Mouse (Mus musculus) embryonic fibroblast, embryonic 13.5 days (primary cell): Measurements from ENCODE around the gene Vps45.
"Not testable (repeated sequence)": the region's sequence is repeated elsewhere in the genome, so short reads cannot be mapped to it uniquely, and the experiment has no call there.

ENCODE experiments used
- CTCF ChIP-seq: IDR thresholded peaks from 2 replicates; pipeline ENCODE4 v1.5.1; 2011; ENCODE audit warnings: mild to moderate bottlenecking, control low read depth, low read length, moderate library complexity, borderline replicate concordance; ENCODE audit not compliant: insufficient read depth
- POLR2A ChIP-seq: IDR thresholded peaks from 2 replicates; pipeline ENCODE4 v1.6.1; 2011; ENCODE audit warnings: low read depth, mild to moderate bottlenecking, control low read depth, low read length, moderate library complexity

GRCm38 (mm10) chr3:96044559-96044958, 13.7 kb downstream of the Vps45 start:
- TF ChIP-seq POLR2A, CTCF: not testable (repeated sequence)
